Mouse (Mus musculus) ES-Bruce4 (cell line): Measurements from ENCODE around the gene Otop1.

Experiments used
- CTCF ChIP-seq: IDR thresholded peaks from one replicate; pipeline ENCODE4 v1.8.1; 2011; ENCODE audit warnings: low read depth, low read length
- EP300 ChIP-seq: IDR thresholded peaks from 2 replicates; pipeline ENCODE4 v1.6.1; 2011; ENCODE audit warnings: low read depth, low read length; ENCODE audit not compliant: insufficient read depth
- POLR2A ChIP-seq: IDR thresholded peaks from one replicate; pipeline ENCODE4 v1.8.1; 2011; ENCODE audit warnings: low read length; ENCODE audit not compliant: insufficient read depth

- TF ChIP-seq CTCF (no peak), EP300 (no peak), POLR2A (no peak)
Measured at GRCm38 (mm10) chr5:38334582-38334981, 58.8 kb downstream of the Otop1 start.
